Mouse (Mus musculus) CH12.LX (cell line): Measurements from ENCODE around the gene Fbxl17. TPM values are rescaled to one million over a fixed set of nuclear protein-coding genes. Genes with fewer than 3 reads are reported as not detected.

Experiments
- DNase-seq: peaks from one replicate; pipeline ENCODE4 v3.0.0-alpha.2; 2013; ENCODE audit errors: extremely low read depth
- H3K27ac ChIP-seq: 2 replicates; pipeline ENCODE4 v1.5.1; 2012; ENCODE audit warnings: low read depth, mild to moderate bottlenecking, control low read depth, moderate library complexity; ENCODE audit not compliant: insufficient read depth
- H3K27me3 ChIP-seq: replicated peaks from 2 replicates; pipeline ENCODE3; 2012; ENCODE audit warnings: inconsistent platforms
- H3K36me3 ChIP-seq, 2 experiments: replicated peaks in 1 of 2; 2 replicates each; pipeline versions ENCODE3 to v1.6.1; 2012; ENCODE audit warnings: inconsistent platforms in 1 of 2, low read length in 1 of 2, mild to moderate bottlenecking in 1 of 2, mixed read lengths in 1 of 2, moderate library complexity in 1 of 2; ENCODE audit not compliant: control insufficient read depth in 1 of 2, insufficient read depth in 1 of 2
- H3K4me1 ChIP-seq, 2 experiments: 2 replicates each; pipeline ENCODE4 v1.6.1; 2012; ENCODE audit warnings: inconsistent platforms in 1 of 2, moderate library complexity in 1 of 2; ENCODE audit not compliant: insufficient read depth in 2 of 2, control insufficient read depth in 1 of 2
- H3K4me2 ChIP-seq: 2 replicates; pipeline ENCODE4 v1.6.1; 2012; ENCODE audit warnings: low read depth, mild to moderate bottlenecking, control low read depth; ENCODE audit not compliant: poor library complexity, insufficient read depth, severe bottlenecking
- H3K4me3 ChIP-seq, 3 experiments: fragments of 150-350 bp in 1 of 3; sonication (generic) in 1 of 3; replicated peaks in 1 of 3; 2 replicates each; pipeline versions ENCODE3 to v1.5.1; 2011 to 2012; ENCODE audit warnings: low read depth in 2 of 3, low read length in 2 of 3, mild to moderate bottlenecking in 2 of 3, moderate library complexity in 2 of 3, control low read depth in 1 of 3, improper control_type of control experiment in 1 of 3, inconsistent platforms in 1 of 3, mixed read lengths in 1 of 3; ENCODE audit not compliant: poor library complexity in 1 of 3
- H3K79me2 ChIP-seq: replicated peaks from 2 replicates; pipeline ENCODE4 v1.6.1; 2012; ENCODE audit warnings: mild to moderate bottlenecking, moderate library complexity; ENCODE audit not compliant: control insufficient read depth, poor library complexity, insufficient read depth, severe bottlenecking; ENCODE audit errors: extremely low read depth
- H3K9ac ChIP-seq: 2 replicates; pipeline ENCODE4 v1.6.1; 2012; ENCODE audit warnings: low read depth, mild to moderate bottlenecking, control low read depth, moderate library complexity; ENCODE audit not compliant: insufficient read depth
- H3K9me3 ChIP-seq: replicated peaks from 2 replicates; pipeline ENCODE3; 2012; ENCODE audit warnings: low read length, inconsistent platforms, mixed read lengths
- BHLHE40 ChIP-seq: IDR thresholded peaks from 2 replicates; pipeline ENCODE4 v1.6.1; 2011; ENCODE audit warnings: mild to moderate bottlenecking, low read depth, low read length, improper control_type of control experiment
- CTCF ChIP-seq, 2 experiments: IDR thresholded peaks in 1 of 2; conservative IDR thresholded peaks in 1 of 2; 2 replicates each; pipeline ENCODE4 v1.5.1; 2011 to 2012; ENCODE audit warnings: low read depth in 2 of 2, low read length in 2 of 2, improper control_type of control experiment in 1 of 2, inconsistent platforms in 1 of 2, mild to moderate bottlenecking in 1 of 2, moderate library complexity in 1 of 2
- E2F4 ChIP-seq: IDR thresholded peaks from 2 replicates; pipeline ENCODE4 v1.6.1; 2011; ENCODE audit warnings: low read depth, low read length, improper control_type of control experiment; ENCODE audit not compliant: insufficient replicate concordance
- EP300 ChIP-seq: IDR thresholded peaks from 2 replicates; pipeline ENCODE4 v1.6.1; 2011; ENCODE audit warnings: low read length, improper control_type of control experiment
- ETS1 ChIP-seq: conservative IDR thresholded peaks from 2 replicates; pipeline ENCODE4 v1.6.1; 2012; ENCODE audit warnings: low read depth, mild to moderate bottlenecking, inconsistent platforms, low read length, improper control_type of control experiment, moderate library complexity
- HCFC1 ChIP-seq: IDR thresholded peaks from 2 replicates; pipeline ENCODE4 v1.6.1; 2012; ENCODE audit warnings: low read depth, mild to moderate bottlenecking, inconsistent platforms, low read length, improper control_type of control experiment
- IRF4 ChIP-seq: IDR thresholded peaks from 2 replicates; pipeline ENCODE4 v1.6.1; 2014; ENCODE audit warnings: low read depth, mild to moderate bottlenecking, inconsistent platforms, low read length, improper control_type of control experiment
- JUN ChIP-seq: IDR thresholded peaks from 2 replicates; pipeline ENCODE4 v1.6.1; 2011; ENCODE audit warnings: low read depth, mild to moderate bottlenecking, low read length, improper control_type of control experiment, moderate library complexity; ENCODE audit not compliant: insufficient read depth
- KAT2A ChIP-seq: IDR thresholded peaks from 2 replicates; pipeline ENCODE4 v1.6.1; 2012; ENCODE audit warnings: low read length, improper control_type of control experiment, inconsistent platforms; ENCODE audit not compliant: insufficient replicate concordance
- MAFK ChIP-seq: IDR thresholded peaks from 2 replicates; pipeline ENCODE4 v1.6.1; 2011; ENCODE audit warnings: low read length, improper control_type of control experiment; ENCODE audit not compliant: insufficient replicate concordance
- MAX ChIP-seq: IDR thresholded peaks from 2 replicates; pipeline ENCODE4 v1.6.1; 2011; ENCODE audit warnings: low read length, improper control_type of control experiment
- MAZ ChIP-seq: IDR thresholded peaks from 2 replicates; pipeline ENCODE4 v1.6.1; 2012; ENCODE audit warnings: low read depth, mild to moderate bottlenecking, inconsistent platforms, low read length, improper control_type of control experiment, moderate library complexity
- MEF2A ChIP-seq: IDR thresholded peaks from 2 replicates; pipeline ENCODE4 v1.6.1; 2014; ENCODE audit warnings: low read depth, mild to moderate bottlenecking, inconsistent platforms, low read length, improper control_type of control experiment, borderline replicate concordance
- MXI1 ChIP-seq: IDR thresholded peaks from 2 replicates; pipeline ENCODE4 v1.6.1; 2011; ENCODE audit warnings: mild to moderate bottlenecking, low read depth, low read length, improper control_type of control experiment
- MYC ChIP-seq: IDR thresholded peaks from 2 replicates; pipeline ENCODE4 v1.6.1; 2011; ENCODE audit warnings: low read depth, mild to moderate bottlenecking, improper control_type of control experiment, low read length
- NELFE ChIP-seq: IDR thresholded peaks from 2 replicates; pipeline ENCODE4 v1.6.1; 2011; ENCODE audit warnings: low read depth, low read length, improper control_type of control experiment
- NRF1 ChIP-seq: IDR thresholded peaks from 2 replicates; pipeline ENCODE4 v1.6.1; 2014; ENCODE audit warnings: low read depth, mild to moderate bottlenecking, inconsistent platforms, low read length, improper control_type of control experiment, moderate library complexity
- POLR2A ChIP-seq: IDR thresholded peaks from 2 replicates; pipeline ENCODE4 v1.6.1; 2011; ENCODE audit warnings: low read depth, mild to moderate bottlenecking, improper control_type of control experiment, low read length
- RAD21 ChIP-seq: IDR thresholded peaks from 2 replicates; pipeline ENCODE4 v1.6.1; 2011; ENCODE audit warnings: low read depth, mild to moderate bottlenecking, low read length, improper control_type of control experiment, moderate library complexity
- SIN3A ChIP-seq: IDR thresholded peaks from 2 replicates; pipeline ENCODE4 v1.6.1; 2012; ENCODE audit warnings: low read length, improper control_type of control experiment, inconsistent platforms
- USF1 ChIP-seq: IDR thresholded peaks from 2 replicates; pipeline ENCODE4 v1.6.1; 2014; ENCODE audit warnings: low read depth, mild to moderate bottlenecking, inconsistent platforms, low read length, improper control_type of control experiment
- ZKSCAN1 ChIP-seq: IDR thresholded peaks from 2 replicates; pipeline ENCODE4 v1.6.1; 2012; ENCODE audit warnings: low read depth, inconsistent platforms, low read length, improper control_type of control experiment, borderline replicate concordance
- dilution Hi-C: fragments of 300-500 bp; cut with MboI; formaldehyde crosslinking; loops from 2 replicates; pipeline ENCODE4 v1.14.3; 2020; ENCODE audit warnings: low sequenced_read_pairs; ENCODE audit not compliant: extremely low pct_unique_long_range_greater_than_20kb, extremely low pct_ligation_motif_present
- in situ Hi-C: fragments of 300-500 bp; cut with MboI; formaldehyde crosslinking; loops from 3 replicates; pipeline ENCODE4 v1.14.3; 2019; ENCODE audit warnings: low sequenced_read_pairs, low pct_ligation_motif_present, low pct_unique_long_range_greater_than_20kb, mixed read lengths
- polyA plus RNA-seq: library from polyadenylated mRNA; unstranded; fragments of >175 nt; gene quantifications from 2 replicates; pipeline ENCODE4 v1.2.1, GENCODE M21; 2012; ENCODE audit warnings: low read depth; ENCODE audit not compliant: insufficient read length
- total RNA-seq, 2 experiments: library from RNA; depleted of rRNA; stranded (reverse); fragments of 300-350 nt in 1 of 2; fragments of >200 nt in 1 of 2; gene quantifications; 2 replicates each; pipeline ENCODE4 v1.2.3; 2012 to 2014

Gene Fbxl17
- total and polyA plus RNA-seq, 3 experiments: 4.0 to 6.9 (median 4.3) TPM

GRCm38 (mm10) chr17:63350876-63351509, 148.8 kb downstream of the Fbxl17 start:
- DNase-seq: no peak

GRCm38 (mm10) chr17:63344101-63344500, 155.7 kb downstream of the Fbxl17 start:
- no peak overlapping the region for H3K9ac ChIP-seq
- dilution Hi-C loops: no loop called here
- in situ Hi-C loops: no loop called here

More at GRCm38 (mm10) chr17:63350876-63351509, 148.8 kb downstream of the Fbxl17 start:
- Histone ChIP-seq H3K9me3 (peaks cover 7% of the 10 kb centered on the region), H3K27ac (no peak overlapping the region), H3K36me3 (peaks cover 8 to 22% of the 10 kb centered on the region in 2 experiments), H3K27me3 (no peaks in the 10 kb centered on the region), H3K4me2 (no peak overlapping the region), H3K4me3 (no peak overlapping the region), H3K79me2 (no peaks in the 10 kb centered on the region), H3K4me1 (no peaks in the 10 kb centered on the region), H3K9ac (no peak overlapping the region)
- dilution Hi-C loops: no loop called here
- in situ Hi-C loops: no loop called here
- no peak for TF ChIP-seq E2F4
- TF ChIP-seq NELFE: no peak
- TF ChIP-seq MAFK: no peak
- no peak for TF ChIP-seq MAZ
- TF ChIP-seq EP300: no peak
- TF ChIP-seq POLR2A: no peak
- TF ChIP-seq NRF1: no peak
- TF ChIP-seq IRF4: no peak
- no peak for TF ChIP-seq ETS1
- no peak for TF ChIP-seq USF1
- TF ChIP-seq SIN3A: no peak
- TF ChIP-seq ZKSCAN1: no peak
- TF ChIP-seq CTCF (conservative IDR thresholded peaks at IDR 0.05 in 1 of 2, IDR thresholded peaks at IDR 0.05 in 1 of 2; ENCODE audit: low read depth in 2 of 2, low read length in 2 of 2): no peak
- no peak for TF ChIP-seq MYC
- TF ChIP-seq MEF2A: no peak
- no peak for TF ChIP-seq MXI1
- no peak for TF ChIP-seq RAD21
- TF ChIP-seq MAX: no peak
- no peak for TF ChIP-seq HCFC1

More at GRCm38 (mm10) chr17:63344101-63344500, 155.7 kb downstream of the Fbxl17 start:
- Histone ChIP-seq H3K79me2 (no peaks in the 10 kb centered on the region), H3K27ac (no peak overlapping the region), H3K36me3 (peaks cover 8 to 23% of the 10 kb centered on the region in 2 experiments), H3K4me2 (no peak overlapping the region), H3K27me3 (no peaks in the 10 kb centered on the region), H3K4me3 (no peak overlapping the region), H3K9me3 (peaks cover 7% of the 10 kb centered on the region), H3K4me1 (peaks cover 3 to 7% of the 10 kb centered on the region in 2 experiments; a peak in 2 of 4 replicates)
- no peak for DNase-seq
- no peak for TF ChIP-seq KAT2A
- TF ChIP-seq JUN: no peak
- peak; percentile 71 for TF ChIP-seq BHLHE40
